Mouse (Mus musculus) kidney, adult 9 months (tissue): ENCODE results near the gene Olfr844.

Experiments
- DNase-seq: peaks from one replicate; pipeline ENCODE4 v3.0.0; 2022

Olfr844 gene

GRCm38 (mm10) chr9:19316047-19316446 lies at the start of gene Olfr844:
TSS of gene Olfr844 (plus strand) at chr9:19316347.
- no peak for DNase-seq

DNA sequence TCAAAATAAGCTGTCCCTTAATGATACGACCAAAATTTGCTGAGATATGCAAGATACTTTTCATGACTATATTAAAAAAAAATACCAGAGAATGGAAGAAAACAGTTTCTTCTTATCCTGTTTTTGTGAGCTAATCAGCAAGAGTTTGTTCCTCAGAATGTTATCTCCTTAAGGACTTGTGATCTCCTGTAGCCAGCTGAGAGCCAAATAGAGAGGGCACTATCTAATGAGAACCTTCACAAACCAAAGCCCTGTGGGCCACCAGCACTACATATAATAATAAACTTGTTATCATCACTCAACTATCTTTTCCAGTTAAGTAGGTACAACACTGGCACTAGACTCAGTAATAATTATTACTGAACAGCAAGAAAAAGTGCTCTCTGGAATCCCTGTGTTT lies 20.0 kb downstream of the Olfr844 start, which contains the start of gene Olfr845:
Gene Olfr845, plus strand, starts transcription at position 301 of the 400 bp plus-strand sequence.
- DNase-seq = no peak

- DNase-seq = no peak
These were observed 47.8 kb downstream of the Olfr844 start, which contains the start of gene Olfr846 for GRCm38 (mm10) chr9:19363905-19364304. TSS of gene Olfr846 (minus strand) at chr9:19364005.
